Mouse (Mus musculus) T-cell, adult 2 months (primary cell): ENCODE data around the gene Tmem128.
A peak's percentile ranks its signal among the peaks of the same experiment; 100 is the strongest.

Experiments
- DNase-seq: peaks from one replicate; pipeline ENCODE4 v3.0.0; 2022; ENCODE audit warnings: low spot score

The Tmem128 gene

DNA sequence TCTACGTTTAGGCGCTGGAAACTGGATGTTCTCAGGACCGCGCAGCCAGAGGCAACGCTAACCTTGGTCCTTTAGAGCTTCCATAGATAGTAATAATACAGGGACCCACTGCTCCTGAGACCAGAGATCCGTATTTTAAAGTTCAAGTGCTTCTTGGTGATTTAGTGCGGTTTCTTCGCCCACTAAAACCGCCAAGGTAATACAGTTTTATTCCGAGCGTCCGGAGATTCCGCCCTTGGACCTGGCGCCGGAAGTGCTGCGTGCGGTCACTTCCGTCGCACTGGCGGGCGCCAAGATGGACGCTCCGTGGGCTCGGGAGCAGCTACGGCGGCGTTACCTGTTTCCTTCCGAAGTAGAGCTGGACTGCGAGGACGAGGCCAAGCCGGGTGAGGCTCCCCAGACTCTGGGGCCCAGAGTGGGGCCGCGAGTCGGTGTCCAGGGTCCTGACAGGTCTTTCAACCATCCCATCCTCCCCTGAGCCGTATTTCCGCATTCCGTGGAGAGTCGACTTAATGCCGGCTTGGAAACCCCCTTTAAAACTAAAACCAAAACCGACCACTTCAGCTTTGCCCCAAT, at the start of gene Tmem128:
TSS of gene Tmem128 (plus strand) at position 79 of the 576 bp plus-strand sequence.
- DNase-seq = peak; percentile 62

DNA sequence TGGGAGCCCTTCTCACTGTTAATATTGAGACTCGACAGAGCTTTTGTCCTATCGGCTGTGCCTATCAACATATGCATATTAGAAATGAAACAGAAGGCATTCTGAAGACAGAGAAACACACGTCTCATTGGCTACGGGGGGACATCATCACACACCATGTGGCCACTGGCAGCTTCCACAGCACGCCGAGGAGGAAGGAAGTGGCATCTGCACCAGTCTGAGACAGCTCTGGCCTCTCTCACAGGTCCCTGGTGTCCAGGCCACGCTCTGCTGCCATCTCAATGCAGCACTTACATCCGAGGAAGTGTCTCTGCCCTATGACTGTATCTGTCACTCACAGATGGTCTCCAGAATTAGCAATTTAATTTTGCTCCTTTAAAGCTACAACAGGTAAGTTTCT, 48.3 kb upstream of the Tmem128 start:
- no peak for DNase-seq

DNA sequence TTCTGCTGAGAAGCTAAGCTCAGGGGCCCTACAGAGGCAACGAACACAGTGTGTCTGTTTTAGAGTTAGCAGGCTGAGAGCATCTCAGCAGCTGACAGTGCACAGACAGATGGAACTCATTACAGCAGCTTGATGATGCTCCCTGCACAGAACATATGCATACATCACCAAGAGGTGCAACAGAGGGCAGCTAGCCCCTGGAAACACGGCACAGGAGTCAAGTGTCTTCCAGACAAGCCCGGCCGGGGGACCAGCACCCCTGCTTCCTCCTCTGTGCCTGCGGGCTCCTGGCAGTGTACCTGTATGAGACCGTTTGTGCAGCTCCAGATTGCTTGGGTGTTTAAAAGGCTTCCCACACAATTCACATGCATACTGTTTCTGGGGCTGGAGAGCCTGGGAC, 47.0 kb upstream of the Tmem128 start:
- no peak for DNase-seq

DNA sequence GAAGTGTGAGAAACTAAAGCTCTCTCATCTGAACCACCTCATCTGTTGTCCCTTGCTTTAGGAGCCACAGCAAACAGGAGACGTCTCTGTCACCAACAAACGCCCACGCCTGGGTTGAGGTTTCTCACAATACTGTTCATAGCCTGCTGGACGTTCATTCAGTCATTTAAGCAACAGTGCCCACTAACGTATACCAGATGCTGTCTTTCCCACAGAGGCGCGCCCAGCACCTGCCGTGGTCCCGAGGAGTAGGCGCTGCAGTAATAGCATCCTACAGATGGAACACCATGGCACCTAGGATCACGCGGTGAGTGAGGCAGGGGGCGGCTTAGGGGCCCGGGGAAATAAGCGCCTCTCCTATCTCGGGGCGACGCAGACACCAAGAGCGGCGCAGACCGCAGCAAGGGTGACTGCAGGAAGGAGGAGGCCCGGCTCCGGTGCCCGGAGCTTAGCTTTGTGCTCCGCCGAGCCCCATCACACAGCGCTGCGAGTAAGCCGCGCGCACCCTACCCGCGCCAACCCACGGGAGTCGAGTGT, 40.1 kb upstream of the Tmem128 start:
- no peak for DNase-seq

DNA sequence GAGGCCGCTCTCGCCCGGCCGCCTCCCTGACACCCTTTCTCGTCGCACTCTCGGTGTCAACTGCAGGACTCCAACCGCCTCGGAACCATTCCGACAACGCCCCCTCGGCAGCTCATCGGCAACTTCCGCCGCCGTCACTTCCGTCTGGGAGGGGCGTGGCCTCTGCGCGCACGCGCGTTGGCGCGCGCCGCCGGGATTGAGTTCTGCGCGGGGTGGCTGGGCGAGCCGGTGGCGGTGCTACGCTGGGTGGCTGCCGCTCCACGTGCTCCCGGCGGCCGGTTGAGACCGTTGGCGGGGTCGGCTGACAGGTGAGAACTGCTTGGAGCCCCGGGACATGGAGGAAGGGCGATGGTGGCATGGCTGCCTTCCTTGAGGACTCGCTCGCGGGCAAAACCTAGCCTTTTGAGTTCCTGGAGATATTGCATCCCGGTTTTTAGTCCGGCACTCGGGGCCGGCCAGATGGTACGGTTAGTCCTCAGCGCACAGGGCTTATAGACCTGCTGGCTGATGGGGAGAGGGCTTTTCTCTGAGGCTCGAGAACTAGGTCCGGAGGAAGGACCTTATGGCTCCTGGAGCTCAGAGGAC, 39.6 kb upstream of the Tmem128 start, which contains the start of the genes Zbtb49 and Lyar:
TSS of gene Zbtb49 (minus strand) at position 130 of the 585 bp plus-strand sequence.
TSS of gene Lyar (plus strand) at position 143 of the 585 bp plus-strand sequence.
- DNase-seq = peak; percentile 95

DNA sequence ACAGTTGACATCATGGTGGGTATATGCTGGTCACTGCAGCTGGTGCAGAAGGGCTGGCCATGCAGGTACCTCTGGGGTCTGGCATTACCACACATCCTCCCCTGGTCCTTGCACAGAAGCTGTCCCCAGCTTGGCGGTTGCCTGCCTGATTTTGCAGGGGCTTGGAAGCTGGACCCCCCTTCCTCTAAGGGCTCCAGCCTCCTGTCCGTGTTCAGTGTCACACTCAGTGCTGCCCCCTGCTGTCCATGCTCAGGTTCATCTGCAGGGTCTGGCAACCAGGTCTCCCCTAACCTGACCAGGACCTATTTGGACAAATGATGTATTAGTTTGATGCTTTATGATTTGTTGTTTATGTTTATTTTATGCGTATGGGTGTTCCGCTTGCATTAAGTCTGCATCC, 24.6 kb upstream of the Tmem128 start:
- peak; percentile 46 for DNase-seq

DNA sequence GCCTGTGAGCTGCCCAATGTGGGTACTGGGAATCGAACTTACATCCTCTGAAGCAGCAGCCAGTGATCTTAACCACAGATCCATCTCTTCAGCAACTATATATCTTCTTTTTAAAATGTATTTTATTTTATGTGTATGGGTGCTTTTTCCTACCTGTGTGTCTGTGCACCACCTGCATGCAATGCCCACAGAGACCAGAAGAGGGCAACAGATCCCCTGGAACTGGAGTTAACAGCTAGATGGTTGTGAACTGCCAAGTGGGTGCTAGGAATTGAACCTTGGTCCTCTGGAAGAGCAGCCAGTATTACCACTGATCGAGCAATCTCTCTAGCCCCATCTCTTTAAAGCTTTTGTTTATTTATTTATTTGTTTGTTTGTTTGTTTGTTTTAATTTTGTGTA, 23.4 kb upstream of the Tmem128 start:
- DNase-seq = no peak

DNA sequence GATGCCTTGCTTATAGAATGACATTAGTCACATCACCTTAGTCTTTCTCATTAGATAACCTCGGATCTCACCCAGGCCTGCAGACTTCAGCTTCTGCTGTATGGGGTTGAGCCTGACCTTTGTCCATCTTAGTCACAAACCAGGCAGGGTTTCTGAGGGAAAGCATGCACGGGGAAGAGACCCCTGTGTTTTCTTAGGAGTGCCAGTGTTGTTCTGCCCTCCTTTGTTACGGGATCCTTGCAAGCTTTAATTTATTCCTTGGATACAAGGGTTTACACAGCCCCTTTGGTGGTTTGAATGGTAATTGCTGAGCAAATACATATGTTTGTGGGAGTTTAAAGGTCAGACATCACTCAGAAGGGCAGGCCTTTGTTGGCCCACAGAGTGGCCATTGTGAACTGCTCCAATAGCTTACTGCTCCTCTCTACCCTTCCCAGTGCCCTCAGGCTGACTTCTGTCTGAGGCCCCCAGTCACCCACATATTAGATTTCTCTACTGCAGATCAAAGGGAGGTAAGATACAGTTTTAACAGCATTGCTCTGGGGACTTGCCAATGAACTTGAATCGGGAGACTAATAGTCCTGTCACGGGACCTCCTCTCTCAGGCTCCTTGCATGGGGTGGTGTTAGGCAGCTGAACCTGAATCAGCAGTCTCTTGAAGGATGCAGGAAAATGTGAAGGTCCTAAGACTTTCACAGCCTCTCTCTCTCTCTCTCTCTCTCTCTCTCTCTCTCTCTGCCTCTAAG, 19.1 kb upstream of the Tmem128 start:
- no peak for DNase-seq

DNA sequence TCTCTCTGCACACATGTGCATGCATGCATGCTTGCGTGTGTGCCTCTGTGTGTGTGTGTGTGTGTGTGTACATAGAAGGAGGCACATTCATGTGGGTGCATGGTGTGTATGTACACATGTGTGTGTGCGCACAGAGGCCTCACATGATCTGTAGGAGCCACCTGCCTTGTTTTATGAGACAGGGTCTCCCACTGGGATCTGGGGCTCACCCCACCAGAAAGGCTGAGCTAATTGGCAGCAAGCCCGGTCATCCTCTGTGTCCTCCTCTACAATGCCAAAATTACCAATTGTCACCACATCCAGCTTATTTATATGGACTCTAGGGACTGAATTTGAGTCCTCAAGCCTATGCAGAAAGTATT, 18.5 kb upstream of the Tmem128 start:
- no peak for DNase-seq

DNA sequence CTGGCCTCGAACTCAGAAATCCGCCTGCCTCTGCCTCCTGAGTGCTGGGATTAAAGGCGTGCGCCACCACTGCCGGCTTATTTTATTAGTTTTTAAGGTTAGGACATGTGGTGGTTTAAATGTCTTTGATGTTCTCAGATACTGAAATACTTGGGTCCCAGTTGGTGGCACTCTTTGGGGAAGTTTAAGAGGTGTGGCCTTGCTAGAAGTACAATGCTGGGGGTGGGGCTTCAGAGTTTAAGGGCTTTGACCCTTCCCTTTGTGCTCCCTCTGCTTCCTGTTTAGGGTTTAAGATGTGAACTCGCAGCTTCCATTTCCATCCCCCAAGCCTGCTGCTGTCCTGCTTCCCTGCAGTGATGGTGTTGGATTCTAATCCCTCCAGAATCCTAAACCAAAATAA, 18.0 kb upstream of the Tmem128 start:
- no peak for DNase-seq

DNA sequence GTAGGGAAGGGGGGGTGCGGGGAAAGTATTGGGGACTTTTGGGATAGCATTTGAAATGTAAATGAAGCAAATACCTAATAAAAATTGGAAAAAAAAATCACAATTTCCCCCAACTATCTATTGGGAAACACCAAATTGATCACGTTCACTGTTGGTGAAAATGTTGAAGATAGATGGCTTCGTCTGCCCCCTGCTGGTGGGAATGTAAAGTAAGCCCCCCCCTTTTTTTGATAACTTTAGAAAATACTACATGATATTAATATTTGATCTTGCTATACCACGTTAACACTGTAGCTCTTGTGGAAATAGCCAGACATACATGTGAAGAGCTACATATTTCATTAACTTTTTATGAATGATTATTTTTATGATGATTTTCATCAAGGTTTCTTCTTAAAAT, 4.8 kb upstream of the Tmem128 start:
- no peak for DNase-seq

DNA sequence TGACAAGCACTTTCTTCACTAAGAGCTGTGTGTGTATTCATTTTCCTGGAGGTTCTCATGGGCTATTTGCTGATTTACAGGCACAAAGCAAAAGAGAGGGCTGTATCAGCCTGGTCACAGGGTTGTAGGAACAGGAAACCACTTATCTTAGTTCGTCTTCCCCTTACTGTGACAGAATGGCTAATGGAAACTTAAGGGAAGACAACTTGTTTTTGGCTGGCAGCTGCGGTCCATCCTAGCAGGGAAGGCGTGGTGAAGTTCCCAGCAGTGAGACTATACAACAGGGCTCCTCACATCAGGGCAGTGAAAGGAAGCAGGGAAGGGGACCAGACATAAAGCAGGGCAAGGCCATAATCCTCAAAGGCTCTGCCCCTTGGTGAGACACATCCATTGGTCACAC, 4.3 kb upstream of the Tmem128 start:
- no peak for DNase-seq

DNA sequence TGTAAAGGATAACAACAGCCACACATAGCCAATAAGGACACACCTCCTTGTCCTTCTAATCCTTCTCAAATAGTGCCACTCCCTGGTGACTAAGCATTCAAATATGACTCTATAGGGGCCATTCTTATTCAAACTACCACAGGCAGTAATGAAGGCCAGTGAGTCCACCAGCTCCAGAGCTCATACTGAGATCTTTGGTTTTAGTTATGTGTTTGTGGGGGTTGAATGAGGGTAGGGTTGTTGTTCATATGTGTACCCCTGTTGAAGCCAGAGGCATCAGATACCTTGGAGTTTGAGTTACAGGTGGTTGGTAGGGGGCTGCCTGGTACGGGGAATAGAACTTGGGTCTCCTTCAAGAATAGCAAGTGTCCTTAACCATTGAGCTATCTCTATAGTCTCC, 3.4 kb upstream of the Tmem128 start:
- DNase-seq = no peak

DNA sequence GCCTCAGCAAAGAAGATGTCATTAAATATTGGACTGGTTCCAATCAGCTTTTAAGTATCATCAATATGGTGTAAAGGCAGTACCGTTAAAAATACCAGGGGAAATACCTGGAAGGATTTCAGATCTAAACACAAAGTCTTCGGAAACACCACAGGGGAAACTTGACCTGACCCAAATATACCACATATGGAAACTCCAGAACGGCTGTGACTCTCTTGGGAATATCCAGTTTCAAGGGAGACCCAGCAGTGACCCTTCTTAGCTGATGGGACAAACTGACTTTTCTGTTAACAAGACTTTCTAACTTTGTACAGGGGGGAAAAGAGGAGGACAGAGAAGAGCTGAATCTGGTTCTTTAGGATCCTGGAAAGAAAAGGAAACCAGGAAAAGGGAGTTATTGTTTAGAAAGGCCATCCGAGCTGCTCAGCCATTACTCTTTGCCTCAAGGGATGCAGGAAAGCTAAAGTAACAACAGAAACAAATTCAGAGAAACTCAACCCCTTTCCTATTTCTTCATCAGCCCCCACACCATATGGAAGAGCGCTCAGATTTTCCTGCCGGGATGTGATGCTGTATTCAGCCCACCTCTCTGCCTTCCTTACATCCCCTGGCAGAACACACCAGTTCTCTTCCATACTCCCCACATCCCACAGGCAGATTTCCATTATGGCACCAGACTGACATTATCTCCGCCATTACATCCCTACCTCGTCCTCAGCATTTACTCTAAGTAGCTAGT, 1.8 kb upstream of the Tmem128 start:
- DNase-seq = no peak

DNA sequence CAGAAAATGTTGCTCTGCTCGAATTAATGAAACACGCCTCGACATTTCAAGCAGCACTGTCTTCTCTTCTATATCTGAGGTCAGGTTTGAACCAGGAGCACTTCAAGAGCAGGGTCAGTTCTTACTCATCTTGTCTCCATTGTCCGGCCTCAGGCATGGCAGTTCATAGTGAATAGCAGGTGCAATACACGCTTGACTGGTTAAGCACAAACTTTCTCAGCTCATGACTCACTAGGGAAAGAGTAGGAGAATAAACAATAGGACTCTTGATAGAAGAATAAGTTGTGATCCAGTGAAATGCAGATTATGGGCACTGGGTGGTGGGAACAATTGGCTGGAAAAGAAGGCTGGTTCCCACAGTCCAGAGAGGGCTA, 1.2 kb upstream of the Tmem128 start:
- no peak for DNase-seq

DNA sequence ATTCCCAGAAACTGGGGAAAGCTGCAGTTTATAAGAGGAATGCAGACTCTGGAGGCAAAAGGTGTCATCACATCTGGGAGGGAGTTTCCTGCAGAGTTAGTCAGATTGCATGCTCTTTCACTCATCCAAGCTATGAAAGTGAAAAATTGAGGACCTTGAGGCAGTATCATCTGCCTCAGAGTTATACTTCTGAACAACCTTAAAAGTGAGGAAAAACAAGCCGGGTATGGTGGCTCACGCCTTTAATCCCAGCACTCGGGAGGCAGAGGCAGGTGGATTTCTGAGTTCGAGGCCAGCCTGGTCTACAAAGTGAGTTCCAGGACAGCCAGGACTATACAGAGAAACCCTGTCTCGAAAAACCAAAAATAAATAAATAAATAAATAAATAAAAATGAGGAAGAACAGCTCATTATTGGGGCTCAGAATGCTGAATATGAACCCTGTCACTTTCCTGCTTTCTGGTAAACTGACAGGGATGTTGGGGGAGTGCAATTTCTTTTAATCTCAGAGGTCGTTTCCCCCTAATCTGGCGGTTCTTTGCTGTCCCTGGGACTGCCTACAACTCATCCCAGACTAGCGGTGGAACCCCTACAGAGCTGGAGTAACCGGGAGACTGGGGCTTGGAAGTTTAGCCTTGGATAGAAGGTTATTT, 404 bp upstream of the Tmem128 start:
- no peak for DNase-seq

DNA sequence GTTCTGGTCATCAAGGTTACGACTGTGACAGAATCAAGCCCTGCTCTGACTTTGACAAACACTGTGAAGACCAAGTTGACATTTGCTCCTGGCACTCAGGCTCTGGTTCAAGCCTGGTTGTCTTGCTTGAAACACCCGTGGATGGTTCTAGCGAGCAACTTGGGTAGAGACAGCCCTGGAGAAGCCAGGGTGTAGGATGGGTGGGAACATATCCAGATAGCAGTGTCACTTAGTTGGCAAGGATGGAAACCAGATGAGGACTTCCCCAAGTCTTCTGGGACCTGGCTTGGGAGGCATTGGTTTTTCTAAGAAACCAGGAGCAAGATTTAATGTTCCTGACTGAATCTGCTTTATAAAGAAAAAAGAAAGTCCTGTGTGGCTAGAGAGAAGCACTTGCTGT, 11.0 kb downstream of the Tmem128 start:
- no peak for DNase-seq

DNA sequence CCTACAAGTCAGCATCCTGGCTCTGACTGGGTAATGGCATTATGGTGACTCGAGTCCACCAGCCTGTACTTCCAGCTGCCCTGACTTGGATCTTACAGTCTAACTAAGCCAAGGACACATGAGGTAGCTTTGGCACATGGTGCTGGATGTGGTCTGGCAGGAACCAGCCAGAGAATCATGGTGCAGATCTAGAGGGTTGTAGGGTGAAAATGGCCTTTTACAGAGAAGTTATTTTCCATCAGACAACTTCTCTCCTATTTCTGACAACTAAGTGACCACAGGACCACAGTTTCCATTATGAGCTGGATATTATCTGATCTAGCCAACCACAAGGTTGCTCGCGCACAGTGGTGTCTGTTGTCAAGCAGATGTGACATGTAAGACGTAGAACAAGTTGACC, 13.8 kb downstream of the Tmem128 start:
- no peak for DNase-seq

DNA sequence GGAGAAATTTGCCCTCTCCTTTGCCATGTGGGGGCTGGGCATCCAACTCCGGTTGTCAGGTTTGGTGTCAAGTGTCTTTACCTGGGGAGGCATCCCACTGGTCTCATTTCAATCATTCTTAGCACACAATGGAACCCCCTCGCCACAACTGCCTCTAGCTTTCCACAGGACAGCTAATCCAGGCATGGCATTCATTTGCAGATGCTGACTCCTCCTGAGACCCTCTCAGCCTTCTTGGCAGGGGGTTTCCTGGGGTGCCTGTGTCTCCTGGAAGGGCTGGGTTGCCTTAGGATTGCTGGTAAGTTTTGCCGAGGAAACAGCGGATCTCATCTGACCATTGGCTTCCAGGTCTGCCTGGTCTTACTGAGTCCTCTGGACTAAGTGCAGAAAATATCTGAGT, 15.8 kb downstream of the Tmem128 start, which contains the start of gene Otop1:
TSS of gene Otop1 (plus strand) at position 202 of the 400 bp plus-strand sequence.
- DNase-seq = no peak

DNA sequence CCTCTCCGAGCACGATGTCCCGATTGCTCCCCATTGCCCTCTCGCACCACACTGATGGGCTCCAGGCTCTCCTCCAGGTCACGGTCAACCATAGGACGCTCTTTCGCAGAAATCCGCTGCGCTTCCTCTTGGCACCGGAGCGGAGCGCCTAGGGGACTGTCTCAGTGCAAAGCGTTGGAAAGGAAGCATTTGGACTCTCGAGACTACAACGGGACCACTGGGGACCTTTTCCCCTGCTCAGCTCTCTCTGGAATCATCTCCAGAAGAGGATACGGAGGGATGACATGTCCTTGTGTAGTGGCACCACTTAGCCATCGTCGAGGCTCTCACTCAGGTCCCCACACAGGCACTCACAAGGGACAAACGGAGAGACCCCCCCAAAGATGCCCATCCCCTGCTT, 16.5 kb downstream of the Tmem128 start:
- DNase-seq = no peak

DNA sequence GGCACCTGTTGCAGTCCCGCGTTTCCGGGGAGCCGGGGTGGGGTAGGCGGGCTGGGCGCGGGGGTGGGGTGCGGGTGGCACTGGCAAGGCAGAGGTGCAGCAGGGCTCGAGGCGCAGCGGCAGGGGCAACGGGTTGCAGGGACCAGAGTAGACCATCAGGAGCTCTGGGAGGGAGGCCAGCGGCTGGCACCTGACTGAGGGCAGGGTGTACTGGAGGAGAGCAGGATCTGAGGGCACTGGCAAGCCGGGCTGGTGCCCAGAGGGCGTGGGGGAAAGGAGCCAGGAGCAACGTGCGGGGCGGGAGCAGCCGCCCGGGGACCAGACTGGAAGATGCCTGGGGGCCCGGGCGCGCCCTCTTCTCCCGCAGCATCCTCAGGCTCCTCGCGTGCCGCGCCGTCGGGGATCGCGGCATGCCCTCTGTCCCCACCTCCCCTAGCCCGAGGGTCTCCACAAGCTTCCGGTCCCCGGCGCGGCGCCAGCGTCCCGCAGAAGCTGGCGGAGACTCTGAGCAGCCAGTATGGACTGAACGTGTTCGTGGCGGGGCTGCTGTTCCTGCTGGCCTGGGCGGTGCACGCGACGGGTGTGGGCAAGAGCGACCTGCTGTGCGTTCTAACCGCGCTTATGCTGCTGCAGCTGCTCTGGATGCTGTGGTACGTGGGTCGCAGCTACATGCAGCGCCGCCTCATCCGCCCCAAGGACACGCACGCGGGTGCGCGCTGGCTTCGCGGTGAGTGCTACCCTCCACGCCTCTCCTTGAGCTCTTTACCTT, 17.3 kb downstream of the Tmem128 start:
- no peak for DNase-seq
